Mouse (Mus musculus) heart, adult 11 months (tissue): ENCODE results near the gene Cyp27b1.

Experiments
- DNase-seq: peaks from one replicate; pipeline ENCODE4 v3.0.0; 2022

The Cyp27b1 gene

GRCm38 (mm10) chr10:127092742-127093141 lies 44.7 kb downstream of the Cyp27b1 start:
- DNase-seq: no peak

- peak; percentile 91 for DNase-seq
These were observed 46.3 kb downstream of the Cyp27b1 start for GRCm38 (mm10) chr10:127094382-127094802.

- DNase-seq: peak; percentile 91
These were observed 50.5 kb downstream of the Cyp27b1 start for GRCm38 (mm10) chr10:127098514-127098913.

- DNase-seq: peak; percentile 90
These were observed 51.1 kb downstream of the Cyp27b1 start for GRCm38 (mm10) chr10:127099191-127099590.

GRCm38 (mm10) chr10:127099868-127100267 lies 51.8 kb downstream of the Cyp27b1 start:
- DNase-seq: peak; percentile 77

- peak; percentile 80 for DNase-seq
These were observed 52.4 kb downstream of the Cyp27b1 start for GRCm38 (mm10) chr10:127100414-127100813.

GRCm38 (mm10) chr10:127101151-127101550 lies 53.1 kb downstream of the Cyp27b1 start:
- DNase-seq: no peak
